Mouse (Mus musculus): ENCODE measurements around the gene Tkt.

GRCm38 (mm10) chr14:30607696-30608095 is 59.5 kb downstream of the Tkt start:
- no peak for TF ChIP-seq CTCF (IDR thresholded peaks at IDR 0.05; ENCODE audit: low read depth, low read length)
- no peak for TF ChIP-seq POLR2A (IDR thresholded peaks at IDR 0.05; ENCODE audit: borderline replicate concordance, low read depth, low read length)
